Mouse (Mus musculus) left cerebral cortex, postnatal 14 days (tissue): ENCODE results near the gene Gm49027. TPM values are rescaled to one million over a fixed set of nuclear protein-coding genes. Genes with fewer than 3 reads are reported as not detected.
A peak's percentile ranks its signal among the peaks of the same experiment; 100 is the strongest.

Source experiments
- DNase-seq, 2 experiments: peaks; one replicate each; pipeline ENCODE4 v3.0.0; 2021 to 2022; ENCODE audit warnings: low spot score in 2 of 2, mixed read lengths in 1 of 2
- intact Hi-C: fragments of 180-260 bp; cut with DNase I; formaldehyde crosslinking; loops from one replicate; pipeline ENCODE4 v1.15.1; 2025
- microRNA-seq, 2 experiments: library from miRNA; unstranded; fragments of <30 nt; microRNA quantifications; one replicate each; pipeline ENCODE4 v1.2.0; 2022
- total RNA-seq, 2 experiments: library from RNA; stranded (reverse); gene quantifications; 2 replicates each; pipeline ENCODE4 v1.2.3; 2021

Gm49027 gene
- total RNA-seq, 2 experiments from 2014 or later: 7.1 to 7.4 TPM

DNA sequence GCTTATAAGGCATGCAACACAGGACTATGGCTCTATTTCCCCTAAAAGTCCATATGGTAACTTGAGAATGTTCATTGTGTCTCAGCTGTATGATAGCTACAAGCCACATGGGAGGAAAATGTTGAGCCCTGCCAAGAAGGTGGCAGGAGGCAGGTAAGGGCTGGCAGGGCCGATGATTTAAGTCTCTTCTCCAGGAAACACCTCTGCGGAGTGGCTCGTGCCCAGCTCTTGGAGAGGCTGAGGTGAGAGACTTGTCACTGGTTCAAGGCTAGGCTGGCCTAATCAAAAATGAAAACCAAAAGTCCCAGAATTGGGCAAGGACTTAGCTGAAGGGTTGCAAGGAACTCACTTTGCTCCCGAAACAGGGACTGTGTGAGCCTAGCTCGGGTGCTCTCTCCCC is 15.1 kb downstream of the Gm49027 start, which contains the start of gene B3gnt4:
Gene B3gnt4, plus strand, starts transcription at position 301 of the 400 bp plus-strand sequence.
- no peak for DNase-seq
- intact Hi-C loops: no loop called here

DNA sequence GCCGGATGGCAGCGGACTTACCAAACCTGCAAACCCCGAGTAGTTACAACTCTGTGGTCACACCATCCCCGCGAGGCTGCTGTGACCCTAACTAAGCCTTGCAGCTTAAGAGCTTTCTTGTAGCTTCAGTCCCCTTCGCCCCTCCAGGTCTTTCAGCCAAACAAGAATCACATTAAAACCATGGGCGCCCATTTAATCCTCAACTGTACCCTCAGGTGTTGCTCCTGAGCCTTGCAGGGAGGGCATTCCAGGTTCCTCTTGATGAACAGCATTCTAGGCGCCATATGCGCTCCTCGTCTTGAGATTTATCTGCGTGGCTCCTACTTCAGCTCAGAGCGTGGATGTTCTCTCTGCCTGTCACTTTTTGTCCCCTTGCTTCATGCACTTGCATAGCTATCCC is 16.4 kb downstream of the Gm49027 start:
- DNase-seq: no peak
- intact Hi-C loops: no loop called here

DNA sequence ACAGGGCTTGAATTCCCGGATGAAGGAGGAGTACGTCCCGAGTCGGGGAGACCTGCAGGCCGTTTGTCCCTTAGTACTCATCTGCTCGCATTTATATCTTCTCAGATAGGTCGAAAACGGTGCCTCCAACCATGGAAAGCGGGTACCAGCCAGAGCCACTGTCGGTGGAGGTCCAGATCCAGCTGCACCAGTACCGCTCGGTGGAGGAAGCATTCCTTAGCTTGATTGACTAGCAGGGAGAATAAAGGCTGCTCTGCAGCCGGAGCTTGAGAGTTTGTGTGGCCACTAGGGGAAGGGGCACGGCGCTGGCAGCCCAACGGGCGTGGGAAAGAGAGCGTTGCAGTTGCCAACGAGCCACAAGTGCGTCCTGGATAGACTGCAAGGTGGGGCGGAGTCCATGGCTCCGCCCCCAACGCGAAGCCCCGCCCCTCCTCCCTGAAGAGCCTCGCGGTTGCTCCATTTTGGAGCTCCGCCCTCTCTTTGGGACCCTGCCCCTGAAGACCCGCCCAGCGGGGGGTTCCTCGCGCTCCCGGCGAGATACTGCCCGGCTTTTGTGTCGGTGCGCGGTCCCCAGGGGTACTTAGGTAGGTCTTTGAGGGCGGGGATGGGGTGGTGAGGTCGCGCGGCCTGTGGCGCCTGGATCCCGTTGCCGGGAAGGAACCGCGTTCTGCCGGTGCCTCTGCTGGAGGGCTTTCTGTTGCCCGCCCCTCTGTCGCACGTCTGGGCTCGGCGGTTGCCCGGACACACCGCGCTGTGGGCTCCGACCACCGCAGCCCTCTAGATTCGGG is 17.2 kb downstream of the Gm49027 start:
- intact Hi-C loops: no loop called here
- DNase-seq: peak; percentile 82 to 89

DNA sequence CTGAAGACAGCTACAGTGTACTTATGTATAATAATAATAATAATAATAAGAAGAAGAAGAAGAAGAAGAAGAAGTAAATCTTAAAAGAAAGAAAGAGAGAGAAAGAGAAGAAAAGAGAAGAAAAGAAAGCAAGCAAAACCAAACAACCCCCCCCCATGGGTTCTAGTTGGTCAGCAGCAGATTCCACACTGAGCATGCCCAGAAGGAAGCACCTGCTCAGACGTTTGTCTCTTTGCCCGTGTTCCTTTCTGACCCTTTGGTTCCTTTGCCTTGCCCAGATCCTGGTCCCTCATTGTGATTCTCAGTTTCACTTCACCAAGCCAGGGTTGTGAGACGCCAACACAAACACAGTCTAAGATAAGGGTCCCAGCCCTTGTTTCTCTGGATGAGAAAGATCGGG is 23.3 kb downstream of the Gm49027 start:
- DNase-seq: no peak
- intact Hi-C loops: loop anchor here (5.0 kb wide), 1 partner anchor 125 kb away; no protein-coding TSS in a partner anchor

DNA sequence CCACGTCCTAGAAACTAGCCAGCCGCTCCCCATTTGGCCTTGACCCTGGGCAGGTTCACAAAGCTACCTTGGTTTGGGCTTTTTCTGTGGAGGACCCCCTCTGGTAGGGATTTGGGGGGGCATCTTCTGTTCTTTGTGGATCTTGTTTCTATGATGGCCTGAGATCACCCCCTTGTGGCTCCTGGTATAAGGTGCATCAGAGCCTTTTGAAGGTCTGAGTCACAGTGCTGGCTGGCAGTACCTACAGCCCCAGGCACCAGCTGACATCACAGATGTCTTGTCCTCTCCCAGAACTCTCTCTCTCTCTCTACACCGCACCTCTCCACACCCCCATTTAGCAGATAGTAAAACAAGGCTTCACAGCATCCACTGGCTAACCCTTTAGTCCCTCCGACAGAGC is 25.6 kb downstream of the Gm49027 start:
- peak; percentile 57 to 82 for DNase-seq
- intact Hi-C loops: loop anchor here (1.0 to 10.0 kb wide), 3 partner anchors 55 to 255 kb away; no protein-coding TSS in a partner anchor

DNA sequence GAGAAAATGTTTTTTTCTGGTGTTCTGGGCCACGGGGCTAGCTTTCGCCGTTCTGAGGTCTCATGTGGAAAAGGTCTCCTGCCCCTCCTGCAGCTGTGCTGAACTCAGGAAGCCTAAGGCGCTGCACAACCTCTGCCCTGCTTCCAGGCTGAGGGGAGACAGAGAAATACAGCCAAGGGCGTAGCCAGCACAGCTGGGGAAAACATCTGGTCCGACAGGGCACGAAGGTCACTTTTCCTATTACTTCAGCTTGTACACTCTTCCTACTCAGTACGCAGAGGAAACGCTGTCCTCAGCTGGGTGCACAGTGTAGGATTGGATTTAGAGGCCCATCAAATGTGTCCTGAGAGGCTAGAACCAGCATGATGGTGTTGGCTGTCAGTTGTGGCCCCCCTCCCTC is 35.4 kb downstream of the Gm49027 start:
- intact Hi-C loops: loop anchor here (10.0 kb wide), 1 partner anchor 245 kb away; no protein-coding TSS in a partner anchor
- DNase-seq: no peak

DNA sequence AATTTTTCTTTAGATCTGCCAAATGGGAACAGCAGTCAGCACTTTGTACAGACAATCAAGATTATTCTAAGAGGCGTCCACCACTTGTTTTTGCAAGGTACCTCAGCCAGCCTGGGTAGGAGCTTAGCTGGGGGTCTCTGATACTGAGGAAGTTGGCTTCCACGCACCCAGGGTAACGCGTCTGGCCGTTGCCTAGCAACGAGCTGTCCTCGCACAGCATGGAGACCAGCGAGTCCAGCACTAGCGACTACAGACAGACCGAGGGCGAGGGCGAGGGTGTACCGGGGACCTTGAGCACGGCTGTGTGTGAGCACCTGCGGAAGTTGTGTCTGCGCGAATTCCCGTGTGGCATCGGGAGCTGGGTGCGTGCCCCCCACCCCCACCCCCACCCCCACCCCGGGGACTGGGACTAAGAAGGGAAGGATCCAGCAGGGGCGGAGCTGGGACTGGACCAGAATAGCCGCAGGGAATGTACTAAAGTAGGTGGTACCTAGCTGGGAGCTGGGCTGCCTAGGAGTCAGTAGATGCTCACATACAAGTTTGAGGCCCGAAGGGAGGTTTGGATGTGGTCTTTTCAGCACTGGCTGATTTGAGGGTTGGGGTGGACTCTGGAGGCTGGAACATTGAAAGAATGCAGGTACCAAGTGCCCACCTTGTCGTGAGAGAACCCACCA is 36.0 kb downstream of the Gm49027 start, which contains the start of the genes Lrrc43 and Il31:
Gene Lrrc43, plus strand, starts transcription at position 194 of the 674 bp plus-strand sequence.
Gene Il31, minus strand, starts transcription at position 378 of the 674 bp plus-strand sequence.
- intact Hi-C loops: no loop called here
- no peak for DNase-seq

DNA sequence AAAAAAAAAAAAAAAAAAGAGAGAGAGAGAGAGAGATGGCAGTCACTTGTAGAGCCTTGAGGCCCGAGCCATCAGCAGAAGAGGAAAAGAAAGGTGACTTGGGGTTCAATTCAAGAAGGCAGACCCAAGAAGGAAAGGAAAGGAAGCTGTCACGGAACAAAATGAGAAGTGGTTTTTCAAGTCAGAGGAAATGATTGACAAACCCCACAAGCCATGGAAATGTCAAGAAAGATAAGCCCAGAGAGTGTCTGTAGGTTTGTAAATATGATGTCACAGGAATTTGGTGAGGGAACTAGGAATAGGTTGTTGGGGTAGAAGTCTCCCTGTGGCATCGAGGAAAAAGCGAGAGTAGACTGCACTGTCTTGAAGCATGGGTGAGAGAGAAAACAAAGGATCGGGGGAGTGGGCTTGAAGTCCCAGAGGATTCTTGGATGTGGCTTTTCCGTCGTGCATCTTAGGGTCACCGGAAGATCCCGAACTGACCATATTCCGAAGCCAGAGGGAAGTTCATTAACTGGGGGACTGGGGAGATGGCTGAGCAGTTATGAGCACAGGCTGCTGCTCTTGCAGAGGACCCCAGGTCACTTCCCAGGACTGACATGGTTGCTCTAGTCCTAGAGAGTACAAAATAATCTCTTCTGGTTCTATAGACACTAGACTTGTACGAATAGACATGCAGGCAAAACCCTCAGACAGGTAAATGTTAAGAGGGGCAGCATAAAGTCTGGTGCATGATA is 37.5 kb downstream of the Gm49027 start:
- intact Hi-C loops: no loop called here
- no peak for DNase-seq

DNA sequence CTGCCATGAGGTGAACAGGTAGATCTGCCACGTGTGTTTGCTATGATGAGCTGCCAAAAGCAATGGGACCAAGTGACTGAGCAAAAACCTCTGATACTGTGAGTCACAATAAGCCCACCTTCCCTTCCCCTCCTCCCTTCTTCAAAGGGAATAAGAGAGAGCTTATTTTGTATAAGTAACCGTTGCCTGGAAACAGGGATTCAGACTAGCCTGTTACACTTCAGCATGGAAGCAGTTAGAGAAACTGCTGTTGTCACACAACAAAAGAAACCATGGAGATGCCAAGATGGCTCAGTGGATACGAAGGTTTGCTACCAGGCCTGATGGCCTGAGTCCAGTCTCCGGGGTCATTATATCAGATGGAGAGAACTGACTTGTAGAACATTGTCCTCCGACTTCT is 51.5 kb downstream of the Gm49027 start:
- peak in 1 of 2 experiments; percentile 20 for DNase-seq

DNA sequence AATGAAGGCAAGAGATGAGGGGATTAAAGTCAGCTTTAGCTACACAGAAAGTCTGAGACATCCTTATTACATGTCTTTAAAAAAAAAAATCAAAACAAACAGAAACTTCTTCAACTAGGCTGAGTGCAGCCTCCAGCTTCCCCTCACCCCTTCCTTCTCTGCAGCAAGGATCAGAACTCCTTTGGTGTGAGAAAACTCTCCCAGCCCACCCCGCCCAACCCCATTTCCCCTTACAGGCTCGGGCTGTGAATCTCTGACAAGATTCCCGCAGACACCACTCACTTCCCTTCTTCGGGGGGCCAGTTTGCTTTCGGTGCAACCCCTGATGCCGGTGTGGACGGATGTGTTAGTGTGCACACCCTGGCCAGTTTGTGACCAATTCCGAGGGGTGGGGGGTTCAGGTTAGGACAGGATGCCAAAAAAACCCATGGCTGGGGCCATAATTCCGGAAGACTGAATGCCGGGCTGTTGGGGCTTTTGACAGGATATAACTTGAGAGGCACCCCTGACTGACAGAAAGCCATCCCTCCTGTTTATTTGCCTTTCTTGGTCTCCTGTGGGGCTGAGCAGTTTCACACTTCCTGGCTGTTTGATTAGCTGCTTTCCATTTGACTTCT is 54.4 kb downstream of the Gm49027 start:
- no peak for DNase-seq
- intact Hi-C loops: no loop called here

More for the DNA sequence above, 51.5 kb downstream of the Gm49027 start:
- intact Hi-C loops: no loop called here

DNA sequence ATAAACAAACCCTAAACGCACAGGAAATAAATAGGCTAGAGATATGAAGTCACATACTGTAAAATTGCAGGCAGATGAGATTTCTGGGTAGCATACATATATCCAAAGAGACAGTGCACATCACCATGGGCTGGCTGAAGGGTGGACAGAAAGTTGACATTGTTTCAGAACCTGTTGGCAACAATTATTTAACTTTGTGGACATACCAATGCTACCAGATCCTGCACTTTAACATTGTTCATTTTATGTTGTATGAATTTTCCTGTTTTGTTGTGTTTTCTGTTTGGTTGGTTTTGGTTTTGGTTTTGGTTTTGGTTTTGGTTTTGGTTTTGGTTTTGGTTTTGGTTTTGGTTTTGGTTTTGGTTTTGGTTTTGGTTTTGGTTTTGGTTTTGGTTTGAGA is 60.6 kb downstream of the Gm49027 start:
- no peak for DNase-seq
- intact Hi-C loops: no loop called here

Small RNAs within 50 kb of the gene (microRNA-seq; reads per million reads assigned to microRNA genes)
- 1.3 to 1.8 reads per million in 2 experiments for gene Mir7647

Other genes starting within 250 kb of the Gm49027 start
- 10 to 100 TPM; 76.2 to 79.1 TPM for gene Bcl7a, start 181.7 kb downstream of the Gm49027 start, total RNA-seq
- gene Mlxip, start 130.7 kb downstream of the Gm49027 start, total RNA-seq: 10 to 100 TPM; 19.2 to 22.6 TPM
- gene Lrrc43, start 36.2 kb downstream of the Gm49027 start, total RNA-seq: 1 to 10 TPM; 1.1 to 1.4 TPM
- gene Il31, start 36.0 kb downstream of the Gm49027 start, total RNA-seq: not detected
- under 1 TPM; 0.61 to 0.99 TPM for gene B3gnt4, start 15.0 kb downstream of the Gm49027 start, total RNA-seq
- gene Diablo, start 1.3 kb downstream of the Gm49027 start, total RNA-seq: 10 to 100 TPM; 37.8 TPM
- 10 to 100 TPM; 79.1 to 83.3 TPM for gene Vps33a, start 47.5 kb upstream of the Gm49027 start, total RNA-seq
- 100 to 1,000 TPM; 117 to 132 TPM for gene Clip1, start 159.1 kb upstream of the Gm49027 start, total RNA-seq
- 10 to 100 TPM; 37.0 to 37.2 TPM for gene Zcchc8, start 195.6 kb upstream of the Gm49027 start, total RNA-seq
- 10 to 100 TPM; 80.9 to 89.4 TPM for gene Rsrc2, start 223.9 kb upstream of the Gm49027 start, total RNA-seq
- under 1 TPM; 0.83 to 0.87 TPM for gene Kntc1, start 224.2 kb upstream of the Gm49027 start, total RNA-seq